Mouse (Mus musculus): Measurements from ENCODE around the gene Nup62. TPM values are rescaled to one million over a fixed set of nuclear protein-coding genes. Genes with fewer than 3 reads are reported as not detected.

Gene Nup62
- polyA plus RNA-seq, 1 experiment from 2014 or later = 56.6 TPM

DNA sequence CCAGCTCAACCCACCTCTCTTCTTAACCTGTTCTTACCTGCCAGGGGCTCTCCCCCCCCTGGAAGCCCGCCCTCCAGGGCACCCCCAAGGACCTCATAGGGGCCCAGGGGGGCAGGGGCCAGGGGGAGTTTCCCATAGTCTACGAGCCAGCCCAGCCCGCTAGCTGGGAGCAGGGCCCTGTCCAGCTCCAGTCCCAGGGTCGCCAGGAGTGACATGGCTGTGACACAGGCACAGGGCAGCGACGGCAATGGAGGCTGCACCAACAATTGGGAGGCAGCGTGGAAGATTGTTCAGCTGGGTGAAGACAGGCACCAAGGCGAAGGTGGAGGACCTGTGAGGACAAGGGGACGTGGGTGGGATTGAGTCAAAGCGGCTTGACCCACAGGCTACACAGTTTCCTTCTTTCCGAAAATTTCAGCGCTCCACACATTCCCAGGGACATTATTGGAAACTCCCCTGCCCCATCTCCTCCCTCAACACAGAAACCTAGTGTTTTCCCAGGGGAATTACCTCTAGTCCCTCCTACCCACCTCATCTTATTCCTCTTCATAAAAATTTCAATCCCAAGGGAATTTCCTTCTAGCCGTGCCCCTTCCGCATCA lies 835 bp upstream of the Nup62 start:
- Histone ChIP-seq H3K9me3 (ENCODE audit: control insufficient read depth, low read depth, low read length) (no peaks in the 10 kb centered on the region), H3K4me3 (ENCODE audit: low read depth, low read length) (peak overlapping the region; percentile 69), H3K27ac (ENCODE audit: low read length) (peak overlapping the region; percentile 97; the same call in 1 of the 2 replicates), H3K36me3 (ENCODE audit: control insufficient read depth, insufficient read depth, low read length) (peaks cover 4% of the 10 kb centered on the region; the same call in 1 of the 2 replicates), H3K27me3 (ENCODE audit: control insufficient read depth, insufficient read depth, low read length) (no peaks in the 10 kb centered on the region), H3K4me1 (ENCODE audit: control insufficient read depth, insufficient read depth, low read length) (peaks cover 36% of the 10 kb centered on the region), H3K4me2 (replicated peaks; ENCODE audit: low read depth, low read length) (peak overlapping the region; percentile 88), H3K9ac (replicated peaks; ENCODE audit: low read depth, low read length) (no peak overlapping the region)
- WGBS = 34% methylated on average over 14 of the region's 14 CpGs
- no peak for ATAC-seq (ENCODE audit: insufficient number of reproducible peaks, insufficient read depth, low FRiP score, low read depth)

- under 1% methylated on average over 39 of the region's 57 CpGs for WGBS
Measured at GRCm38 (mm10) chr7:44816470-44817021, 658 bp downstream of the Nup62 start, which contains the start of gene Atf5. Gene Atf5, minus strand, starts transcription at chr7:44816658.

DNA sequence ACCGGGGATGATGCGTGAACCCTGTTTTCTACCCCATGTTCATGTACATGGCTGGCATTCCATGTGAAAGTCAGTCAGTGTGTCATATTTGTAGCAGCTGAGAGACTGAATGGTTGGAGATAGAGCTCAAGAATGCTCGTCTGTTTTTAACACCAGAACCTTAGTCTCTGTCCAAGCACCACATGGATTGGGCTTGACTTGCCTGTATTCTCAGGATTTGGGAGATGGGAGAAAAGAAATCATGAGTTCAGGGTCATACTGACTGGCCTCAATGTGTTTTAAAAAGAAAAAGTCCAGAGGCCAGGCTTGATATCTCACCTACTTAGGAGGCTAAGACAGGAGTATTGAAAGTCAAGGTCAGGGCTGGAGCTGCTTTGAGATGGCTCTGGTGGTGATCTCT lies 1.6 kb downstream of the Nup62 start:
- no peak for ATAC-seq (ENCODE audit: insufficient number of reproducible peaks, insufficient read depth, low FRiP score, low read depth)
- Histone ChIP-seq H3K4me1 (ENCODE audit: control insufficient read depth, insufficient read depth, low read length) (peaks cover 38% of the 10 kb centered on the region), H3K9me3 (ENCODE audit: control insufficient read depth, low read depth, low read length) (no peaks in the 10 kb centered on the region)

More at GRCm38 (mm10) chr7:44816470-44817021, 658 bp downstream of the Nup62 start, which contains the start of gene Atf5:
- peak within 1 kb of the TSS; percentile 97 for H3K27ac ChIP-seq (ENCODE audit: low read length)
- ATAC-seq (ENCODE audit: insufficient number of reproducible peaks, insufficient read depth, low FRiP score, low read depth) = peak; percentile 36
- peak within 1 kb of the TSS; percentile 88 for H3K4me2 ChIP-seq (replicated peaks; ENCODE audit: low read depth, low read length)
- no peaks in the 10 kb centered on the region for H3K27me3 ChIP-seq (ENCODE audit: control insufficient read depth, insufficient read depth, low read length)
- peaks cover 4% of the 10 kb centered on the region; the same call in 1 of the 2 replicates for H3K36me3 ChIP-seq (ENCODE audit: control insufficient read depth, insufficient read depth, low read length)
- H3K4me1 ChIP-seq (ENCODE audit: control insufficient read depth, insufficient read depth, low read length) = peaks cover 38% of the 10 kb centered on the region
- peak within 1 kb of the TSS; percentile 69 for H3K4me3 ChIP-seq (ENCODE audit: low read depth, low read length)
- peak within 1 kb of the TSS; percentile 90 for H3K9ac ChIP-seq (replicated peaks; ENCODE audit: low read depth, low read length)
- no peaks in the 10 kb centered on the region for H3K9me3 ChIP-seq (ENCODE audit: control insufficient read depth, low read depth, low read length)

DNA sequence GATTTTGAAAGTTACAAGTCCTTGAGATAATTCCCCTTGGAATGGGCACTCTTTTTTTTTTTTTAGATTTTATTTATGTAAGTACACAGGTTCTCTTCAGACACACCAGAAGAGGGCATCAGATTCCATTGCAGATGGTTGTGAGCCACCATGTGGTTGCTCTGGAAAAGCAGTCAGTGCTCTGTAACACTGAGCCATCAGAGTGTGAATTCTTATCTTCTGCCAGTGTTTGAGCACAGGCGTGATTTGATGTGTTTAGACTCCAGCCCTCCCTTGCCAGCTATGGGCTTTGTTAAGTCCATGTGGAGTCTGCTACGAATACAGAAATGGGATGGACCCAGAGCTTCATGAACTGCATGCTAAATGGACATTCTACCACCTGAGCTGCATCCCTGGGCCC lies 2.3 kb downstream of the Nup62 start:
- peak overlapping the region; percentile 88 for H3K4me2 ChIP-seq (replicated peaks; ENCODE audit: low read depth, low read length)
- H3K27me3 ChIP-seq (ENCODE audit: control insufficient read depth, insufficient read depth, low read length) = no peaks in the 10 kb centered on the region
- 24% methylated on average over 2 of the region's 2 CpGs for WGBS
- H3K9ac ChIP-seq (replicated peaks; ENCODE audit: low read depth, low read length) = peak overlapping the region; percentile 90; the same call in 1 of the 2 replicates
- ATAC-seq (ENCODE audit: insufficient number of reproducible peaks, insufficient read depth, low FRiP score, low read depth) = no peak
- peaks cover 4% of the 10 kb centered on the region; the same call in 1 of the 2 replicates for H3K36me3 ChIP-seq (ENCODE audit: control insufficient read depth, insufficient read depth, low read length)
- no peak overlapping the region for H3K27ac ChIP-seq (ENCODE audit: low read length)
- H3K4me3 ChIP-seq (ENCODE audit: low read depth, low read length) = peak overlapping the region; percentile 69
- H3K9me3 ChIP-seq (ENCODE audit: control insufficient read depth, low read depth, low read length) = no peaks in the 10 kb centered on the region
- peaks cover 38% of the 10 kb centered on the region for H3K4me1 ChIP-seq (ENCODE audit: control insufficient read depth, insufficient read depth, low read length)

More for the DNA sequence above, 1.6 kb downstream of the Nup62 start:
- peak overlapping the region; percentile 97; the same call in 1 of the 2 replicates for H3K27ac ChIP-seq (ENCODE audit: low read length)
- peak overlapping the region; percentile 88 for H3K4me2 ChIP-seq (replicated peaks; ENCODE audit: low read depth, low read length)
- no peaks in the 10 kb centered on the region for H3K27me3 ChIP-seq (ENCODE audit: control insufficient read depth, insufficient read depth, low read length)
- H3K9ac ChIP-seq (replicated peaks; ENCODE audit: low read depth, low read length) = peak overlapping the region; percentile 90
- H3K36me3 ChIP-seq (ENCODE audit: control insufficient read depth, insufficient read depth, low read length) = peaks cover 4% of the 10 kb centered on the region; the same call in 1 of the 2 replicates
- peak overlapping the region; percentile 69 for H3K4me3 ChIP-seq (ENCODE audit: low read depth, low read length)
- WGBS = 18% methylated on average over 3 of the region's 3 CpGs

DNA sequence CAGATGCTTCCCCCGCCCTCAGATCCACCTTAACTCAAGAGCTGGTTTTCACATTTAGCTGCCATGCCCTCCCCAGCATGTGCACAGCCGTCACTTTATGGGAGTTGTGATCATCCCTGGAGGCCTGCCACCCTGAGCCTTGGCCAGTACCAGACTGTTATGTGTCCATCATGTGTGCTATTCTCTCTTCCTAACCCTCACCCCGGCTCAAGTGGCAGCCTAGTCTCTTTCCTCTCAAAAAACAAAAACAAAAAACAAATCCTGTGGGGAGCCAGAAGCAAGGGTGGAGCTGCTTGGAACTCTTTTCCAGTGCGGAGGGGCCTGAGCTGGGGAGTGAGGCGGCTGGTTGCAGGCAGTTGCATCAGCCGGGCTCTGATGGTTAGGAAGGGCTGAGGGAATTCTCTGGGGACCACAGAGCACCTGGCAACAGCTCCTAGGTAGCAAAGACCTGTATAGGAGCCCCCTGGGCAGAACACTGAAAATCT lies 2.9 kb downstream of the Nup62 start:
- Histone ChIP-seq H3K4me2 (replicated peaks; ENCODE audit: low read depth, low read length) (peak overlapping the region; percentile 88), H3K9me3 (ENCODE audit: control insufficient read depth, low read depth, low read length) (no peaks in the 10 kb centered on the region), H3K4me3 (ENCODE audit: low read depth, low read length) (peak overlapping the region; percentile 69), H3K27ac (ENCODE audit: low read length) (no peak overlapping the region), H3K36me3 (ENCODE audit: control insufficient read depth, insufficient read depth, low read length) (peaks cover 4% of the 10 kb centered on the region; the same call in 1 of the 2 replicates), H3K9ac (replicated peaks; ENCODE audit: low read depth, low read length) (0 out of 2 replicates have a peak overlapping the region, but pooled peaks have one; percentile 18), H3K27me3 (ENCODE audit: control insufficient read depth, insufficient read depth, low read length) (no peaks in the 10 kb centered on the region), H3K4me1 (ENCODE audit: control insufficient read depth, insufficient read depth, low read length) (peaks cover 41% of the 10 kb centered on the region)
- ATAC-seq (ENCODE audit: insufficient number of reproducible peaks, insufficient read depth, low FRiP score, low read depth) = no peak
- WGBS = 35% methylated on average over 6 of the region's 6 CpGs

- no peak overlapping the region for H3K27ac ChIP-seq (ENCODE audit: low read length)
- ATAC-seq (ENCODE audit: insufficient number of reproducible peaks, insufficient read depth, low FRiP score, low read depth) = no peak
Measured at GRCm38 (mm10) chr7:44819391-44819790, 3.5 kb downstream of the Nup62 start.

DNA sequence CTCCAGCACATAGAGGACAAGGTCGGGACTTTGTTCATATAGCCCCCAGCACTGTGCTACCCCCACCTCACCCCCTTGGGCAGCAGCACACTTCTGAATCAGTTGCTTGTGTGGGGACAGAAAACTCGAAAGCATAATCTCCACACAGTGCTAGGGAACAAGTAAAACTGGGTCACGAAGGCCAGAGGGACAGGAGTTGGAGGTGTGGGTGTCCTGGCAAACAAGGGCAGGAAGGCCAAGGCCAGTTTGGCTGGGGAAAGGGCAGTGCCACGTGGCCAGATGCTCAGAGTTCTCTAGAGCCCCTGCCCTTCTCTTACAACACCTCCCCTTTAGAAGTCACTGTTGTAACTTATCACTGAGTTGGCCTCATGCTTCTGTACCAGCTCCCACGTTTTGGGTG lies 4.0 kb downstream of the Nup62 start:
- H3K9me3 ChIP-seq (ENCODE audit: control insufficient read depth, low read depth, low read length) = no peaks in the 10 kb centered on the region
- peaks cover 45% of the 10 kb centered on the region for H3K4me1 ChIP-seq (ENCODE audit: control insufficient read depth, insufficient read depth, low read length)
- no peak overlapping the region for H3K9ac ChIP-seq (replicated peaks; ENCODE audit: low read depth, low read length)
- H3K4me2 ChIP-seq (replicated peaks; ENCODE audit: low read depth, low read length) = no peak overlapping the region
- H3K27me3 ChIP-seq (ENCODE audit: control insufficient read depth, insufficient read depth, low read length) = no peaks in the 10 kb centered on the region
- no peak overlapping the region for H3K4me3 ChIP-seq (ENCODE audit: low read depth, low read length)
- H3K36me3 ChIP-seq (ENCODE audit: control insufficient read depth, insufficient read depth, low read length) = no peaks in the 10 kb centered on the region; the same call in 1 of the 2 replicates
- WGBS = 56% methylated on average over 5 of the region's 5 CpGs
- H3K27ac ChIP-seq (ENCODE audit: low read length) = no peak overlapping the region
- no peak for ATAC-seq (ENCODE audit: insufficient number of reproducible peaks, insufficient read depth, low FRiP score, low read depth)

More at GRCm38 (mm10) chr7:44819391-44819790, 3.5 kb downstream of the Nup62 start:
- no peaks in the 10 kb centered on the region for H3K9me3 ChIP-seq (ENCODE audit: control insufficient read depth, low read depth, low read length)
- H3K4me2 ChIP-seq (replicated peaks; ENCODE audit: low read depth, low read length) = peak overlapping the region; percentile 88
- H3K9ac ChIP-seq (replicated peaks; ENCODE audit: low read depth, low read length) = 0 out of 2 replicates have a peak overlapping the region, but pooled peaks have one; percentile 18
- WGBS = 83% methylated on average over 2 of the region's 2 CpGs
- H3K27me3 ChIP-seq (ENCODE audit: control insufficient read depth, insufficient read depth, low read length) = no peaks in the 10 kb centered on the region
- H3K4me1 ChIP-seq (ENCODE audit: control insufficient read depth, insufficient read depth, low read length) = peaks cover 47% of the 10 kb centered on the region
- H3K36me3 ChIP-seq (ENCODE audit: control insufficient read depth, insufficient read depth, low read length) = peaks cover under 1% of the 10 kb centered on the region; the same call in 1 of the 2 replicates
- H3K4me3 ChIP-seq (ENCODE audit: low read depth, low read length) = peak overlapping the region; percentile 69; the same call in 1 of the 2 replicates

DNA sequence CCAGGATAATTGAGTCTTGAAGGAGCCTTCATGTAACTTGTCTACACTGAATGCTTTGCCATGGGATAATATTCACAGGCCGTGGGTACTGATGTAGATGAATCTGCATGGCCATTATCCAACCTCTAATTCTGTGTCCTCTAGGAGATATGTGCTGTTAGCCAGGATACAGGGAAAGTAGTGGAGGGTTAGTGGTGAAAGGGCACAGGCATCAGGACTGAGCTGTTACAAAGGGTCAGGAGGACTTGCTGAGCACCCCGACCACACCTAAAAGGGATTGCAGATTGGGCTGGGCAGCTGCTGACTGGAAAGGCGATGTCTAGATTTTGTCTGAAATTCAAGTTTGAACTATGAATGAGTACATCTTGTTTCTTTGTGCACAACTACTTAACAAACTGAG lies 4.6 kb downstream of the Nup62 start:
- Histone ChIP-seq H3K4me2 (replicated peaks; ENCODE audit: low read depth, low read length) (no peak overlapping the region), H3K36me3 (ENCODE audit: control insufficient read depth, insufficient read depth, low read length) (no peaks in the 10 kb centered on the region; the same call in 1 of the 2 replicates), H3K4me3 (ENCODE audit: low read depth, low read length) (no peak overlapping the region), H3K9ac (replicated peaks; ENCODE audit: low read depth, low read length) (no peak overlapping the region), H3K27ac (ENCODE audit: low read length) (no peak overlapping the region), H3K27me3 (ENCODE audit: control insufficient read depth, insufficient read depth, low read length) (no peaks in the 10 kb centered on the region), H3K9me3 (ENCODE audit: control insufficient read depth, low read depth, low read length) (no peaks in the 10 kb centered on the region), H3K4me1 (ENCODE audit: control insufficient read depth, insufficient read depth, low read length) (peaks cover 41% of the 10 kb centered on the region)
- no peak for ATAC-seq (ENCODE audit: insufficient number of reproducible peaks, insufficient read depth, low FRiP score, low read depth)
- 72% methylated on average over 3 of the region's 3 CpGs for WGBS
